Mouse (Mus musculus): ENCODE measurements at regions not wholly inside any gene's neighbourhood (a gene's known extent, or its start where the extent isn't known, plus 50 kb on each side); places are given as distances from the start of the nearest gene placed in this dataset.

GRCm38 (mm10) chr11:109061971-109062370 is 82.2 kb downstream of the E030025P04Rik start:
- H3K4me1 ChIP-seq: no peaks in the 10 kb centered on the region
- no peak overlapping the region for H3K27ac ChIP-seq (replicated peaks)
- no peaks in the 10 kb centered on the region for H3K36me3 ChIP-seq
- H3K27me3 ChIP-seq: no peaks in the 10 kb centered on the region
- H3K9ac ChIP-seq (replicated peaks): no peak overlapping the region
- no peaks in the 10 kb centered on the region for H3K9me3 ChIP-seq
- 67% methylated on average over 4 of the region's 4 CpGs for WGBS
- H3K4me2 ChIP-seq (replicated peaks): no peak overlapping the region
- ATAC-seq (ENCODE audit: low FRiP score, low read depth): no peak
- H3K4me3 ChIP-seq: no peak overlapping the region

- no peak for ATAC-seq (ENCODE audit: low FRiP score, low read depth)
- Histone ChIP-seq H3K4me2 (replicated peaks) (no peak overlapping the region), H3K4me3 (no peak overlapping the region), H3K9ac (replicated peaks) (no peak overlapping the region), H3K9me3 (no peaks in the 10 kb centered on the region), H3K27ac (replicated peaks) (no peak overlapping the region), H3K4me1 (no peaks in the 10 kb centered on the region), H3K36me3 (no peaks in the 10 kb centered on the region), H3K27me3 (no peaks in the 10 kb centered on the region)
- WGBS: 87% methylated on average over 3 of the region's 3 CpGs
Observed at GRCm38 (mm10) chr11:109060527-109060908, 83.7 kb downstream of the E030025P04Rik start.

- WGBS: 93% methylated on average over 12 of the region's 12 CpGs
- no peak overlapping the region for H3K4me3 ChIP-seq
- H3K27me3 ChIP-seq: no peaks in the 10 kb centered on the region
- no peak overlapping the region for H3K4me2 ChIP-seq (replicated peaks)
- H3K36me3 ChIP-seq: no peaks in the 10 kb centered on the region
- ATAC-seq (ENCODE audit: low FRiP score, low read depth): no peak
- no peak overlapping the region for H3K9ac ChIP-seq (replicated peaks)
- H3K9me3 ChIP-seq: no peaks in the 10 kb centered on the region
- H3K4me1 ChIP-seq: no peaks in the 10 kb centered on the region
- H3K27ac ChIP-seq (replicated peaks): no peak overlapping the region
Observed at GRCm38 (mm10) chr11:109059863-109060526, 84.2 kb downstream of the E030025P04Rik start.

- H3K27ac ChIP-seq (replicated peaks): no peak overlapping the region
- H3K9ac ChIP-seq (replicated peaks): no peak overlapping the region
- no peak for ATAC-seq (ENCODE audit: low FRiP score, low read depth)
- no peaks in the 10 kb centered on the region for H3K4me1 ChIP-seq
- no peaks in the 10 kb centered on the region for H3K36me3 ChIP-seq
- H3K4me3 ChIP-seq: no peak overlapping the region
- no peak overlapping the region for H3K4me2 ChIP-seq (replicated peaks)
- no peaks in the 10 kb centered on the region for H3K27me3 ChIP-seq
- H3K9me3 ChIP-seq: no peaks in the 10 kb centered on the region
Observed at GRCm38 (mm10) chr11:109058021-109058420, 86.1 kb downstream of the E030025P04Rik start.

GRCm38 (mm10) chr11:109048257-109049101 is 95.7 kb downstream of the E030025P04Rik start:
- Histone ChIP-seq H3K4me1 (no peaks in the 10 kb centered on the region), H3K9me3 (no peaks in the 10 kb centered on the region), H3K27ac (replicated peaks) (no peak overlapping the region), H3K36me3 (no peaks in the 10 kb centered on the region), H3K4me3 (no peak overlapping the region), H3K27me3 (no peaks in the 10 kb centered on the region), H3K9ac (replicated peaks) (no peak overlapping the region), H3K4me2 (replicated peaks) (no peak overlapping the region)
- WGBS: 80% methylated on average over 10 of the region's 10 CpGs
- no peak for ATAC-seq (ENCODE audit: low FRiP score, low read depth)

- H3K27ac ChIP-seq (replicated peaks): no peak overlapping the region
- H3K27me3 ChIP-seq: no peaks in the 10 kb centered on the region
- WGBS: 88% methylated on average over 4 of the region's 4 CpGs
- ATAC-seq (ENCODE audit: low FRiP score, low read depth): no peak
- no peak overlapping the region for H3K9ac ChIP-seq (replicated peaks)
- H3K4me2 ChIP-seq (replicated peaks): no peak overlapping the region
- H3K36me3 ChIP-seq: no peaks in the 10 kb centered on the region
- H3K4me1 ChIP-seq: no peaks in the 10 kb centered on the region
- no peaks in the 10 kb centered on the region for H3K9me3 ChIP-seq
- no peak overlapping the region for H3K4me3 ChIP-seq
Observed at GRCm38 (mm10) chr11:109047483-109048110, 96.6 kb downstream of the E030025P04Rik start.

GRCm38 (mm10) chr11:109046446-109046845 is 97.7 kb downstream of the E030025P04Rik start:
- WGBS: 37% methylated on average over 1 of the region's 1 CpGs
- H3K4me3 ChIP-seq: no peak overlapping the region
- no peaks in the 10 kb centered on the region for H3K9me3 ChIP-seq
- no peak overlapping the region for H3K27ac ChIP-seq (replicated peaks)
- H3K27me3 ChIP-seq: no peaks in the 10 kb centered on the region
- no peak for ATAC-seq (ENCODE audit: low FRiP score, low read depth)
- H3K9ac ChIP-seq (replicated peaks): no peak overlapping the region
- H3K36me3 ChIP-seq: no peaks in the 10 kb centered on the region
- no peaks in the 10 kb centered on the region for H3K4me1 ChIP-seq
- no peak overlapping the region for H3K4me2 ChIP-seq (replicated peaks)

- Histone ChIP-seq H3K4me3 (no peak overlapping the region), H3K27ac (replicated peaks) (no peak overlapping the region), H3K9me3 (no peaks in the 10 kb centered on the region), H3K4me1 (peaks cover 11% of the 10 kb centered on the region; the same call in 1 of the 2 replicates), H3K36me3 (no peaks in the 10 kb centered on the region), H3K4me2 (replicated peaks) (no peak overlapping the region), H3K27me3 (no peaks in the 10 kb centered on the region), H3K9ac (replicated peaks) (no peak overlapping the region)
- WGBS: 67% methylated on average over 7 of the region's 7 CpGs
- ATAC-seq (ENCODE audit: low FRiP score, low read depth): no peak
Observed at GRCm38 (mm10) chr11:109040519-109040916, 103.7 kb downstream of the E030025P04Rik start.

GRCm38 (mm10) chr11:109039792-109040518 is 104.2 kb downstream of the E030025P04Rik start:
- no peak overlapping the region for H3K4me2 ChIP-seq (replicated peaks)
- H3K9me3 ChIP-seq: no peaks in the 10 kb centered on the region
- no peak overlapping the region for H3K27ac ChIP-seq (replicated peaks)
- no peaks in the 10 kb centered on the region for H3K36me3 ChIP-seq
- peaks cover 11% of the 10 kb centered on the region; the same call in 1 of the 2 replicates for H3K4me1 ChIP-seq
- 69% methylated on average over 6 of the region's 6 CpGs for WGBS
- H3K9ac ChIP-seq (replicated peaks): no peak overlapping the region
- H3K4me3 ChIP-seq: no peak overlapping the region
- no peaks in the 10 kb centered on the region for H3K27me3 ChIP-seq
- ATAC-seq (ENCODE audit: low FRiP score, low read depth): no peak

- peaks cover 12% of the 10 kb centered on the region; the same call in 1 of the 2 replicates for H3K4me1 ChIP-seq
- no peak for ATAC-seq (ENCODE audit: low FRiP score, low read depth)
- no peak overlapping the region for H3K4me2 ChIP-seq (replicated peaks)
- no peaks in the 10 kb centered on the region for H3K36me3 ChIP-seq
- H3K9ac ChIP-seq (replicated peaks): no peak overlapping the region
- H3K27ac ChIP-seq (replicated peaks): no peak overlapping the region
- no peaks in the 10 kb centered on the region for H3K9me3 ChIP-seq
- no peak overlapping the region for H3K4me3 ChIP-seq
- WGBS: 78% methylated on average over 10 of the region's 10 CpGs
- no peaks in the 10 kb centered on the region for H3K27me3 ChIP-seq
Observed at GRCm38 (mm10) chr11:109039060-109039791, 104.9 kb downstream of the E030025P04Rik start.

- Histone ChIP-seq H3K9ac (replicated peaks) (no peak overlapping the region), H3K27me3 (no peaks in the 10 kb centered on the region), H3K4me2 (replicated peaks) (no peak overlapping the region), H3K36me3 (no peaks in the 10 kb centered on the region), H3K9me3 (no peaks in the 10 kb centered on the region), H3K4me1 (peaks cover 20% of the 10 kb centered on the region; the same call in 1 of the 2 replicates), H3K27ac (replicated peaks) (no peak overlapping the region), H3K4me3 (no peak overlapping the region)
- no peak for ATAC-seq (ENCODE audit: low FRiP score, low read depth)
- 88% methylated on average over 7 of the region's 7 CpGs for WGBS
Observed at GRCm38 (mm10) chr11:109038136-109038535, 106.0 kb downstream of the E030025P04Rik start.
